Mouse (Mus musculus): Measurements from ENCODE around the gene Rpl18a.

DNA sequence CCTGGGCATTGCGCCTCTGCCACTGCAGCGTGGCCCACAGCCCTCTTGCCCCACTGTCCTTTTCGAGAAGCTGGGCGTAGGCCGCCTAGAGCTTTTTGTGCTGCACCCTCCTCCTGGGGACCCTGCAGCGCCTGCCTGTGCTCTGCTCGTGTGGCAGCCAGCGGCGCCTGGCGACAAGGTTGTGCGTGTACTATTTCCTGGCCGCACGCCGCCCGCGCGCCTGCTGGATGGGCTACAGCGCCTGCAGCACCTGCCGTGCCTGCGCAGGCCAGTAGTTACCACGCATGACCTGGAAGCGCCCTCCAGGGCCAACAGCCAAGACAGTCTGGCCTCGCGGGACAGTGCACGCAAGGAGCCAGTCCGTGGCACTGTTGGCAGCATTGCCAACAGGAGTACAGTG, 16.3 kb upstream of the Rpl18a start:
- TF ChIP-seq GATA1 (IDR thresholded peaks at IDR 0.05; ENCODE audit: low read length) (no peak), TAL1 (IDR thresholded peaks at IDR 0.05; ENCODE audit: low read length) (no peak)

Measured in erythroblast, embryonic 14.5 days (primary cell).